Mouse (Mus musculus) left cerebral cortex, postnatal 4 days (tissue): ENCODE data around the gene Rbbp8nl. TPM values are rescaled to one million over a fixed set of nuclear protein-coding genes. Genes with fewer than 3 reads are reported as not detected.
A peak's percentile ranks its signal among the peaks of the same experiment; 100 is the strongest.

ENCODE experiments used
- DNase-seq: peaks from one replicate; pipeline ENCODE4 v3.0.0-alpha.2; 2022
- intact Hi-C: fragments of 180-260 bp; cut with DNase I; formaldehyde crosslinking; loops from one replicate; pipeline ENCODE4 v1.15.1; 2025
- microRNA-seq: library from miRNA; unstranded; fragments of <30 nt; microRNA quantifications from one replicate; pipeline ENCODE4 v1.2.0, GENCODE M21; 2022
- total RNA-seq, 2 experiments: library from RNA; stranded (reverse); gene quantifications; 2 replicates each; pipeline ENCODE4 v1.2.3; 2021

Rbbp8nl gene
- total RNA-seq, 2 experiments from 2014 or later: not detected

DNA sequence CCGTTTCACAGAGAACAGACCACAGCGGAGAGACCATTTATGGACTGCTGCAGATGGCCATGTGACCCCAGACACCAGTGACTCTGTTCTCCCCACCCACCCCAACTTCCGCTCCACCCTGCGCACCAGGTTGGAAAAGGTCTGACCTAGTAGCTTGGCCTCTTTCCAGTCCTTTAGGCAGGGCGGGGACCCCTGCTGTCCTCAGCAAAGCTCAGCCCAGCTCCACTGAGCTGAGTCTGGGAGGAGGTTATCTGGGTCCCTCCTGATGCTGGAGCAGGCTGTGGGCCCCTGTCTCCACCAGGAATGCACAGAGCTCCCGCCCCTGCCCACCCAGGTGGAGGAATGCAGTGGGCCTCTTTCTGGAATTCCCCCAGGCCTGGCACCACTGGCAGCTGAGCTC lies 54.7 kb downstream of the Rbbp8nl start:
- intact Hi-C loops: no loop called here
- DNase-seq: no peak

DNA sequence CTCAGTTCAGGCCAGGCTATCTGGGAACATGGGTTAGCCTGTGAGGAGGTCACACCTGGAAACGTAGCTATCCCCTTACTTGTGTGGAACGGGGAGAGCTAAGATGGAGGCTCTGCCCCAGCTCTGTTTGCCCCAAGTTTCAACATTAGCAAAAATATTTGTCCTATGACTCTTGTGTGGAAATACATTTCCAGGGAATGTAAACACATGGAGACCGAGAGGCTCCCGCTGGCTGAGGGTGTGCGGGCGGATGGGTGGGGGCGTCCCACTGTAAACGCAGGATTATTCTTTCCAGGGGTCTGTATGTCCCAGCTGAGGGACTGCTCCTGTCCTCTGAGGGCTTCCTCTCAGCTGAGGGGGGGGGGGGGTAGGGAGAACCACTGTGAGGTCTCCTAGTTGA lies 55.3 kb downstream of the Rbbp8nl start:
- DNase-seq: no peak
- intact Hi-C loops: no loop called here

DNA sequence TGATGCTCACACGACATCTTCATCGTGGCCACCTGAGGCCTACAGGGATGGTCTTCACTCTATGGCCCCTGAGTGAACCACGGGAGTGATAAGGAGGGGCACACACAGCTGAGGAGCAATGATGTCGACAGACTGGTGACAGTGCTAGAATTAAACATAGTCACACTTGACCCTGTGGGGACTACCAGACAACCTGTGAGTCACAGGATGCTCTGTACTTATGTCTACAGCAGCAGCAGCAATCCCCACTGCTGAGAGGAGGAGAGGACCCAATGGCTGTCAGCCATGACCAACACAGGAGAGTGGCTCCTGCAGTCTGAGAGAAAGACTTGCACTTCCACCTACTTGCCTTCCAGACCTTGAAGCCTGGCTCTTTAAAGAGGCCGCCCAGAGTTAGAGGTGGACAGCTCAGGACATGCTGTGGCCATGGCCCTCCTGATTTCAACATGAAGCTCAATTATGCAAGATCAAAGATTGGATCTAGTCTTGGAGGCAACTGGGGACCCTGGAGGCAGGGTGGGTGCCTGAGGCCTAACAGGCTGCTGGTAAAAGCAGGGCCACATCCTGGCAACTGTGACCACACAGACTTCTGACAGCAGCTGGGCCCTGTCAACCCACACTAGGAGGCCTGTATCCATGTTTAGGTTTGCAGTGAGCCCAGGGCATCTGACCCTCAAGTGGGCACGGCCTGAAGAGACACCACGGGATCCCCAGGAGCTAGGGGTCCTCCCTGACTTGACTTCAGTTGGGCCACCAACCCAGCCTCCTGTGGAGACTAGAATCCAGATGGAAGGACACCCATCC lies 56.4 kb downstream of the Rbbp8nl start:
- DNase-seq: no peak
- intact Hi-C loops: no loop called here

DNA sequence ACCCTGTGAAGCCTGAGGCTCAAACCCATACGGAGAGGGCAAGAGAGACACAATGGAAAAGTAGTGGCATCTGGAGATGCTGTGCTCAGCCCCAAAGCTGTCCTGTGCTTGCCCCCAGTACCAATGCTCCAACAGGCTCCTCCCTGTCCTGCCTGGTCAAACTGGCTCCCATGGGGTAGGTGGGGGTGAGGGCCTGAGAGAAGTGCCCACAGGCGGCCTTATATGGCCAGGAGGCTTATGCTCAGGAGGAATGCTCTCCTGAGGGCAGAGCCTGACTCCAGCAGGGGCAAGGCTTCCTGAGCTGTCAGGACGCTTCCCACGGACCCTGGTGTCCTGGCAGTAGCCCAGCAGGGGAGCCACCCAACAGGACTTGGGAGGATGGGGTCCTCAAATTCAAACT lies 59.2 kb downstream of the Rbbp8nl start:
- intact Hi-C loops: no loop called here
- no peak for DNase-seq

DNA sequence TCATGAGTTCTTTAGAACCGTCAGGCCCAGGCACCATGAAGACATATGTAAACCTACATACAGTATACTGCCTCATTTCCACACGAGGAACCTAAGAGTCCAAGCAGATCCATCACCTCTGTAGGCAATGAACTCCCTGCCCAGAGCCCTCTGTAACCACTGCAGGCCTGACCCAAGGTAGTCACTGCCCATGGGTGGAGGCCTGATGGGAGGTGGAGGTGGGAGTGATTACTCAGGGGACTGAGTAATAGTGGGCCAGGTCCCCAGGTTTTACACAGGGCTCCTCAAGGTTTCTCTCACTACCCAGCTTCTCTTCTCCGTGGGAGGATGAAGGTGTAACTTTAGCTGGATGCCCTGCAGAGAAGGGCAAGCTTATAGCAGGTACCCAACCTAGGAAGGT lies 60.5 kb downstream of the Rbbp8nl start:
- DNase-seq: no peak
- intact Hi-C loops: no loop called here

DNA sequence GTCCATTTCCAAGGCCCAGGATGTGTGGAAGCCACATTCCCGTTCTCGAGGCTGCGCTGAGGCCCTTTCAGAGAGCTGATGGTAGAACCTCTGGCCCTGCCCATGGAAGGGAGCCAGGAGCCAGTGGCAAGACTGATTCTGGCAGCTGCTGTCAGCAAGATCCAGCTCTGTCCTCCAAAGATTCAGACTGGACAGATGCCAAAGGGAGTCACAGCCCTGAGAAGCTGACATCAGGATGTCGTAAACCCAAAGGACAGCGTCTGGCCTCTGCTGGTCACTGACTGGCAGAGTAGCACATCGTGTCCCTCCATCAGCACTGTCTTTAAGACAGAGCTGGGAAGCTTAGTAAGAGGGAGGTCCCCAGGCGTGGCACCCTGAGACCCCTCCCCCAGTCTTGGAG lies 61.1 kb downstream of the Rbbp8nl start:
- intact Hi-C loops: no loop called here

DNA sequence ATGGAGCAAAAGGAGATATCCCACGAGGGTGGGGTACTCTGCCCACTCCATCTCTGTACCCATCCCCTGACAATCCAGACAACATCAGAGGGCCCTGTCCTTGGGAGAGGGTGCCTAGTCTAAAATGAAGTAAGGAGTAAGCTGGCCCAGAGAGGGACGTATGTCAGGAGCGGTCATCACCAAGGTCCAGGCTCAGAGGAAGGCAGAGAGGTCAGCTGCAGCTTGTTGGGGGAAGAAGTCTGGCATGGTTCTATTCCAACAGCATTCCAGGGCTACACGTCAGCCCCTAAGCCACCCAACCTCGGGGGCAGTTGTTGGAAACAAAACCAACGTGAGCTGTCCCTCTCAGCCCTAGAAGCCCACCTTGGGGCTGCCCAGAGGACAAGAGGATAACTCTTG lies 61.6 kb downstream of the Rbbp8nl start:
- no peak for DNase-seq
- intact Hi-C loops: no loop called here

More for the DNA sequence above, 61.1 kb downstream of the Rbbp8nl start:
- peak; percentile 47 for DNase-seq

Small RNA genes within 50 kb of the gene (microRNA-seq; reads per million reads assigned to microRNA genes)
- gene Mir3091: not detected

Other genes with a start within 250 kb of the Rbbp8nl start
- 100 to 1,000 TPM; 244 to 245 TPM for gene Psma7, start 247.4 kb downstream of the Rbbp8nl start, total RNA-seq
- gene Ss18l1, start 247.4 kb downstream of the Rbbp8nl start, total RNA-seq: 10 to 100 TPM; 59.2 to 60.9 TPM
- gene Mtg2, start 219.3 kb downstream of the Rbbp8nl start, total RNA-seq: 10 to 100 TPM; 19.8 to 20.5 TPM
- gene Hrh3, start 185.4 kb downstream of the Rbbp8nl start, total RNA-seq: 10 to 100 TPM; 16.6 to 17.4 TPM
- gene Osbpl2, start 170.6 kb downstream of the Rbbp8nl start, total RNA-seq: 10 to 100 TPM; 61.9 to 64.5 TPM
- gene Adrm1, start 118.4 kb downstream of the Rbbp8nl start, total RNA-seq: 100 to 1,000 TPM; 117 to 118 TPM
- 1 to 10 TPM; 6.3 to 6.5 TPM for gene Lama5, start 64.0 kb downstream of the Rbbp8nl start, total RNA-seq
- 100 to 1,000 TPM; 616 to 687 TPM for gene Rps21, start 32.5 kb downstream of the Rbbp8nl start, total RNA-seq
- gene Cables2, start 16.4 kb downstream of the Rbbp8nl start, total RNA-seq: 10 to 100 TPM; 47.2 to 48.6 TPM
- not detected for gene Gata5, start 44.8 kb upstream of the Rbbp8nl start, total RNA-seq
- gene Slco4a1, start 166.4 kb upstream of the Rbbp8nl start, total RNA-seq: 1 to 10 TPM; 2.4 to 2.5 TPM
- gene Ntsr1, start 210.1 kb upstream of the Rbbp8nl start, total RNA-seq: 10 to 100 TPM; 52.1 to 54.5 TPM